In the genomic region with DNA sequence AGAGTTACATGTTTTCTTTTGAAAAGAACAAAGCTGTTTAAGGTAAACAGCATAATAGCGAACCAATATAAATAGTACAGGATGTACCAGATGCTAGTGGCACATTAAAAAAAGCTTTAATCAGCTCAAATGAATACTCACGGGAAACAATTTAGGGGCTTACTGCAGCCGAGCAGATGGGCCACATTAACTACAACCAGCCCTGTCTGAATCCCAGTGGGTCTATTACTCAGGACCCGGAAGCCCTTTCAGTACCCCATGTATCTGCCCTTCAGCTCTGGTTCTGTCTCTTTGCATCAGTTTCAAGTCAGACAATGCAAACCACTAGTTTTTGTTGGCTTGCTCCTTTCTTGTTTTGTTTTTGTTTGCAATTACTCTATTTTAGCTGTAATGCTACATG, we compare ENCODE assay signal across 22 mouse cellular contexts.
A peak's percentile ranks its signal among the peaks of the same experiment; 100 is the strongest.
DNase-seq lines count a peak whose midpoint lies in the region; ATAC-seq lines count a peak whose summit lies in the region.
"Had no signal": no experiment of that assay in that cellular context is flagged by ENCODE, and none has a peak within 500 bp of the region (broad histone marks: within the 10 kb centered on the region; RNA-seq: fewer than 3 reads in every experiment).

No protein-coding gene starts in this region.

- H3K9me3 ChIP-seq in midbrain, embryonic 12.5 days: no peaks in the 10 kb centered on the region
- no peaks in the 10 kb centered on the region for H3K9me3 ChIP-seq in midbrain, embryonic 10.5 days (replicated peaks)
- H3K9me3 ChIP-seq in embryonic facial prominence, embryonic 14.5 days (ENCODE audit: control insufficient read depth, low read length): no peaks in the 10 kb centered on the region
- no peaks in the 10 kb centered on the region for H3K9me3 ChIP-seq in hindbrain, embryonic 16.5 days (ENCODE audit: control insufficient read depth, low read length)
- H3K9me3 ChIP-seq in neural tube, embryonic 13.5 days: no peaks in the 10 kb centered on the region
- H3K9me3 ChIP-seq: forebrain, embryonic 12.5 days; limb, embryonic 12.5 days; liver, embryonic 12.5 days; stomach, embryonic 15.5 days had no signal

- no peak overlapping the region for H3K4me3 ChIP-seq in midbrain, embryonic 12.5 days
- H3K4me3 ChIP-seq in midbrain, embryonic 10.5 days: no peak overlapping the region
- H3K4me3 ChIP-seq in embryonic facial prominence, embryonic 14.5 days (ENCODE audit: low read depth, low read length): no peak overlapping the region
- H3K4me3 ChIP-seq in hindbrain, embryonic 16.5 days (ENCODE audit: low read length): no peak overlapping the region
- H3K4me3 ChIP-seq in neural tube, embryonic 13.5 days: no peak overlapping the region
- H3K4me3 ChIP-seq: forebrain, embryonic 12.5 days; limb, embryonic 12.5 days; liver, embryonic 12.5 days; stomach, embryonic 15.5 days had no signal

- peak overlapping the region; percentile 22; the same call in 1 of the 2 replicates for H3K27ac ChIP-seq in midbrain, embryonic 12.5 days (replicated peaks)
- no peak overlapping the region for H3K27ac ChIP-seq in midbrain, embryonic 10.5 days (replicated peaks)
- H3K27ac ChIP-seq in embryonic facial prominence, embryonic 14.5 days (replicated peaks; ENCODE audit: low read depth, low read length): no peak overlapping the region
- H3K27ac ChIP-seq in hindbrain, embryonic 16.5 days (ENCODE audit: low read depth, low read length): no peak overlapping the region
- peak overlapping the region; percentile 61; the same call in 1 of the 2 replicates for H3K27ac ChIP-seq in neural tube, embryonic 13.5 days (replicated peaks)
- H3K27ac ChIP-seq: forebrain, embryonic 12.5 days; limb, embryonic 12.5 days; liver, embryonic 12.5 days; stomach, embryonic 15.5 days had no signal

- no peaks in the 10 kb centered on the region for H3K36me3 ChIP-seq in midbrain, embryonic 12.5 days
- H3K36me3 ChIP-seq in midbrain, embryonic 10.5 days: no peaks in the 10 kb centered on the region
- no peaks in the 10 kb centered on the region for H3K36me3 ChIP-seq in embryonic facial prominence, embryonic 14.5 days (ENCODE audit: control insufficient read depth, insufficient read depth, low read length)
- no peaks in the 10 kb centered on the region for H3K36me3 ChIP-seq in hindbrain, embryonic 16.5 days (ENCODE audit: control insufficient read depth, insufficient read depth, low read length)
- no peaks in the 10 kb centered on the region for H3K36me3 ChIP-seq in neural tube, embryonic 13.5 days
- H3K36me3 ChIP-seq: forebrain, embryonic 12.5 days; limb, embryonic 12.5 days; liver, embryonic 12.5 days; stomach, embryonic 15.5 days had no signal

- 67% methylated on average over 4 of the region's 4 CpGs for WGBS in midbrain, embryonic 12.5 days
- 76% methylated on average over 4 of the region's 4 CpGs for WGBS in midbrain, embryonic 10.5 days
- 39% methylated on average over 4 of the region's 4 CpGs for WGBS in embryonic facial prominence, embryonic 14.5 days
- 35% methylated on average over 4 of the region's 4 CpGs for WGBS in hindbrain, embryonic 16.5 days
- WGBS in neural tube, embryonic 13.5 days: 22% methylated on average over 4 of the region's 4 CpGs

- H3K4me2 ChIP-seq in midbrain, embryonic 12.5 days (replicated peaks): no peak overlapping the region
- H3K4me2 ChIP-seq in embryonic facial prominence, embryonic 14.5 days (ENCODE audit: low read depth, low read length): no peak overlapping the region
- no peak overlapping the region for H3K4me2 ChIP-seq in hindbrain, embryonic 16.5 days (ENCODE audit: low read length)
- no peak overlapping the region for H3K4me2 ChIP-seq in neural tube, embryonic 13.5 days
- H3K4me2 ChIP-seq: forebrain, embryonic 12.5 days; heart, embryonic 11.5 days; limb, embryonic 12.5 days; liver, embryonic 12.5 days; stomach, embryonic 15.5 days had no signal

- no peaks in the 10 kb centered on the region for H3K27me3 ChIP-seq in midbrain, embryonic 12.5 days
- no peaks in the 10 kb centered on the region for H3K27me3 ChIP-seq in midbrain, embryonic 10.5 days (ENCODE audit: low read depth, poor library complexity, severe bottlenecking)
- no peaks in the 10 kb centered on the region for H3K27me3 ChIP-seq in embryonic facial prominence, embryonic 14.5 days (replicated peaks; ENCODE audit: control insufficient read depth, insufficient read depth, low read length)
- H3K27me3 ChIP-seq in hindbrain, embryonic 16.5 days (replicated peaks; ENCODE audit: control insufficient read depth, insufficient read depth, low read length): no peaks in the 10 kb centered on the region
- H3K27me3 ChIP-seq in neural tube, embryonic 13.5 days: no peaks in the 10 kb centered on the region
- H3K27me3 ChIP-seq: forebrain, embryonic 12.5 days; limb, embryonic 12.5 days; liver, embryonic 12.5 days; stomach, embryonic 15.5 days had no signal

- H3K4me1 ChIP-seq in midbrain, embryonic 12.5 days: peaks cover 10% of the 10 kb centered on the region
- H3K4me1 ChIP-seq in midbrain, embryonic 10.5 days: peaks cover 21% of the 10 kb centered on the region
- H3K4me1 ChIP-seq in embryonic facial prominence, embryonic 14.5 days (ENCODE audit: control insufficient read depth, insufficient read depth, low read length): peaks cover 7% of the 10 kb centered on the region; the same call in 1 of the 2 replicates
- peaks cover 4% of the 10 kb centered on the region for H3K4me1 ChIP-seq in hindbrain, embryonic 16.5 days (ENCODE audit: control insufficient read depth, insufficient read depth, low read depth, low read length)
- H3K4me1 ChIP-seq in neural tube, embryonic 13.5 days (replicated peaks): peaks cover 30% of the 10 kb centered on the region
- H3K4me1 ChIP-seq: liver, embryonic 12.5 days; stomach, embryonic 15.5 days had no signal

- no peak for DNase-seq in midbrain, embryonic 10.5 days (ENCODE audit: low spot score)
- peak; percentile 35 for DNase-seq in embryonic facial prominence, embryonic 14.5 days (ENCODE audit: low spot score)
- DNase-seq in lung, postnatal 10 days: no peak
- no peak for DNase-seq in adrenal gland, adult 2 months
- no peak for DNase-seq in frontal cortex, postnatal 36 days (ENCODE audit: low spot score in 2 of 2)
- DNase-seq: cerebellum, adult 9-10 months; gastrocnemius, postnatal 36 days; heart, postnatal 10 days; kidney, adult 2 months; kidney, postnatal 25 days; layer of hippocampus, adult 9-11 months; lung, adult 2 months; lung, postnatal 36 days; thymus, adult 18-20 months had no signal

- peak; percentile 66 for ATAC-seq in midbrain, embryonic 12.5 days (ENCODE audit: low FRiP score, low read depth)
- ATAC-seq in embryonic facial prominence, embryonic 14.5 days (ENCODE audit: low read depth): peak; percentile 86
- ATAC-seq in hindbrain, embryonic 16.5 days: 0 out of 2 replicates have a peak, but pooled peaks have one; percentile 38
- peak; percentile 73 for ATAC-seq in neural tube, embryonic 13.5 days (ENCODE audit: low read depth)
- ATAC-seq: liver, embryonic 12.5 days had no signal

- H3K9ac ChIP-seq in midbrain, embryonic 12.5 days (replicated peaks): no peak overlapping the region
- H3K9ac ChIP-seq in embryonic facial prominence, embryonic 14.5 days (ENCODE audit: low read depth, low read length): no peak overlapping the region
- no peak overlapping the region for H3K9ac ChIP-seq in hindbrain, embryonic 16.5 days (ENCODE audit: low read depth, low read length)
- no peak overlapping the region for H3K9ac ChIP-seq in neural tube, embryonic 13.5 days
- H3K9ac ChIP-seq: forebrain, embryonic 12.5 days; limb, embryonic 12.5 days; liver, embryonic 12.5 days; stomach, embryonic 15.5 days had no signal

Comparison
In these comparisons a context has a peak if more than half of its experiments do, and no peak if none do; other contexts are left out.
1. H3K27ac ChIP-seq: peak in midbrain, embryonic 12.5 days (single experiment) and neural tube, embryonic 13.5 days (single experiment); none in midbrain, embryonic 10.5 days (single experiment), embryonic facial prominence, embryonic 14.5 days (single experiment) and hindbrain, embryonic 16.5 days (single experiment).
2. Peak in every context shown above with its lines, with median percentiles within 50 percentile points of each other: ATAC-seq.